Mouse (Mus musculus): ENCODE data around the gene D430041D05Rik.
"Not testable (repeated sequence)": the region's sequence is repeated elsewhere in the genome, so short reads cannot be mapped to it uniquely, and the experiment has no call there.

Gene D430041D05Rik

DNA sequence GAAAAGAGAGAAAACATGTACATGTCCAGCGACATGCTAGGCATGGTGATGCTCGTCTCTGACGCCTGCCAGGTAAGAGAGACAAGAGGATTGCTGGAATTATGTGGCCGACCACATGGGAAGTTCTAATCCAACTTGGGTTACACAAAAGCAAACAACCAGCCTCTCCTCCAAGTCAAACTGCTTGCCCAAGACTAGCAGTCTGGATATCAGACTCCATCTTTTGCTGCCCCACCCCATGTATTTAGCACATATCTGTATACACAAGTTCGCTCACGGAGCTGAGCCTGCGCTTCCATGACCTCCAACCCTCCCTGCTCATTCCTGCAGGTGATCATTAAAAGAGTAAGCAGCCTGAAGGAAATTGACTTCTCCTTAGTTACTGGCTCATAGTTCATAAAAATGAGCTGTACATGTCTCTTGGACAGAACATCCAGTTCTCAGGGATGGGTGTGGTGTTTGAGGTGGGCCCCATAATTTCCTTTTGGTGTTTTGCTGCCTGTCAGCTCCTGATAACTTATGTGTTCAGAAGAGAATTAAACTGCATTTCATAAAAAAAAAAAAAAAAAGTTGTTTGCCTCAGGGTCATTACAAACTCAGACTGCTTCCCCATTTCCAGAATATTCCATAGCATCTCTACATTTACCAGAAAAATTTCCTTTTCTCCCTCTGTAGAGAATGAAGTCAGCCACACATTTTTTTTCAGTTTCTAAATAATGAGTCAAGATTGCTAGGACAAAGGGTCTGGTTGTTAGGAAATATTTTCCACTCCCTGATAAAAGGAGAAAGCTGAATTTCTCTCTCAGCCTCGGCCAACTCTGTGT lies 288.9 kb downstream of the D430041D05Rik start:
- no peak for DNase-seq (ENCODE audit: inconsistent ontology term)

GRCm38 (mm10) chr2:104120312-104120711 lies 290.5 kb downstream of the D430041D05Rik start:
- no peak for DNase-seq (ENCODE audit: inconsistent ontology term)

GRCm38 (mm10) chr2:104119097-104119496 lies 291.7 kb downstream of the D430041D05Rik start:
- no peak for DNase-seq (ENCODE audit: inconsistent ontology term)

GRCm38 (mm10) chr2:104117173-104117572 lies 293.6 kb downstream of the D430041D05Rik start:
- not testable (repeated sequence) for DNase-seq (ENCODE audit: inconsistent ontology term)

DNA sequence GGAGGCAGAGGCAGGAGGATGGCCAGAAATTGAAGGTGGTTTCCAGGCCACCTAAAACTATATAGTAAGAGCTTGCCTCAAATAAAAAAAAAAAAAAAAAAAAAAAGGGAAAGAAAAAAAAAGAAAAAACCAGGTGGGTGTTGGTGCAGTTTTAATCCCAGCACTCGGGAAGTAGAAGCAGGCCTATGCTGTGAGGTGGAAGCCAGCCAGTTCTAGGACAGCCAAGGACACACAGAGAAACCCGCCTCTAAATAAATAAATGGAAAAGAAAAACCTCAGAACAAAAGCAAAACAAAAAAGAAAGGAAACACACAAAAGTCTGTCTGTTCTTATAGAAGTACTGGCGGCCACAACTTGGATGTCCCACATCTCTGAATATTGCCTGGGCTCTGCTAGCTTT lies 295.9 kb downstream of the D430041D05Rik start:
- no peak for DNase-seq (ENCODE audit: inconsistent ontology term)

- DNase-seq (ENCODE audit: inconsistent ontology term) = not testable (repeated sequence)
Observed at GRCm38 (mm10) chr2:104113563-104113962, 297.2 kb downstream of the D430041D05Rik start.

GRCm38 (mm10) chr2:104111170-104111797 lies 299.5 kb downstream of the D430041D05Rik start:
- not testable (repeated sequence) for DNase-seq (ENCODE audit: inconsistent ontology term)

DNA sequence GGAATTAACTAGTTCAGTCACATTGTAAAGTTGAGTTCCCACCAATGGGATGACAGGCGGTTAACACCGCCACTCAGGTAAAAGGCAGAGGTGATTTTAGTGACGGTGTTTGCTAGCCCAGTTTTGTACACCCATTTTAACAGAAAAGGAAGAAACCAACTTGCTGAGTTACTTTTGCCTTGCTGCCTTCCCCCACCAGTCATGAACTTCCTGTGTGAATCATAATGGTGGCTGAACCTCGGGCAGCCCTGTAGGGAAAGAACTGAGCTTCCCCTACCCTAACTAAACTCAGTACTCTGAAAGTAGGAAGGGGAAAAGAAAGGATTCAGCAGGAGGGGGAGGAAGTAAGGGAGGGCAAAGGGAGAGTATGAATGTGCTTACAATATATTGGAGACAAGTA lies 300.8 kb downstream of the D430041D05Rik start:
- DNase-seq (ENCODE audit: inconsistent ontology term) = no peak

DNA sequence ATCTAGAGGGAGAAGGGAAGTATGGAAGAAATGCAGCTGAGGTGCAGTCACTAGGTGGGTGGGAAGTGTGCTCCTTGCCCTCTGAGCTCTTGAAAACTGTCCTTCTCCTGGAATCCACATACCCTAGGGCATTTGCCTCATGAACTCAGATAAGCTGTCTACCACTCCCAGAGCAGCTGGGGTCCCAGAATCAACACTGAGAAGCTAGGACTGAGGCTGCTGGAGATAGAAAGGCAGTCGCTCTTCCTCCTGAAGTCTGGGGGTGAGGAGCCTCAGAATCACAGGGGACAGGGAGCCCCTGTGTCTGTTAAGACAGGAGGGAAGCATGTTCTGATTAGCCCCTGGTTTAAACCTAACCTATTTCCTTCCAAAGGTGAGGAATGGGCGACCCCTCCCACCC lies 301.3 kb downstream of the D430041D05Rik start:
- DNase-seq (ENCODE audit: inconsistent ontology term) = peak; percentile 16

- not testable (repeated sequence) for DNase-seq (ENCODE audit: inconsistent ontology term)
Observed at GRCm38 (mm10) chr2:104109021-104109420, 301.8 kb downstream of the D430041D05Rik start.

GRCm38 (mm10) chr2:104104800-104105199 lies 306.0 kb downstream of the D430041D05Rik start:
- no peak for DNase-seq (ENCODE audit: inconsistent ontology term)

- no peak for DNase-seq (ENCODE audit: inconsistent ontology term)
Observed at GRCm38 (mm10) chr2:104099946-104100345, 310.9 kb downstream of the D430041D05Rik start.

DNA sequence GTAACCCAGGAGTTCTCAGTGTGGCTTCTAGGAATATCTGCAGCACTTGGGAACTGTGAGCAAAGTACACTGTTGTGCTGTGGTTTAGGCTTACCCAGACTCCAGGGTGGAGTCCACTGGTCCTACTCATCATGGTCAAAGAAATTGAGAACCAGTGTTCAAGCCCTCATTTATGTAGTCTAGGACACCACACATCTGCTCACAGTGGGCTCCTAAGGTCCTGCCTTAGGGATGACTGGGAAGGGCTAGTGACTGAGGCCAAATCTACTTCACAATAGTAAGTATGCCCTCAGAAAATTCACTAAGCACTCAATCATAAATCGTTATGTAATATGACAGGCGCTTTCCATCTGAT lies 311.6 kb downstream of the D430041D05Rik start:
- DNase-seq (ENCODE audit: inconsistent ontology term) = no peak

- peak; percentile 38 for DNase-seq (ENCODE audit: inconsistent ontology term)
Observed at GRCm38 (mm10) chr2:104098529-104099230, 312.1 kb downstream of the D430041D05Rik start.

DNA sequence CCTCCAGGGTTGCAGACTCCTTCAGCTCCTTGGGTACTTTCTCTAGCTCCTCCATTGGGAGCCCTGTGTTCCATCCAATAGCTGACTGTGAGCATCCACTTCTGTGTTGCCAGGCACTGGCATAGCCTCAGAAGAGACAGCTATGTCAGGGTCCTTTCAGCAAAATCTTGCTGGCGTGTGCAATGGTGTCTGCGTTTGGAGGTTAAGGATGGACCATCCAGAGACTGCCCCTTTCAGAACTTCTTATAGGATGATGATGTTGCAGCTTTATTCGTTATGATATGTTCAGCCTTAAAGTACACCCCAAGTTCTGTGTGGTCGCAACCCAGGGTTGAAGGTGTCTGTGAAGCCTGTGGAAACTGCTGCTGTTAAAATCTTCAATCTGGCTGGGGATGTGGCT lies 313.4 kb downstream of the D430041D05Rik start:
- DNase-seq (ENCODE audit: inconsistent ontology term) = not testable (repeated sequence)

DNA sequence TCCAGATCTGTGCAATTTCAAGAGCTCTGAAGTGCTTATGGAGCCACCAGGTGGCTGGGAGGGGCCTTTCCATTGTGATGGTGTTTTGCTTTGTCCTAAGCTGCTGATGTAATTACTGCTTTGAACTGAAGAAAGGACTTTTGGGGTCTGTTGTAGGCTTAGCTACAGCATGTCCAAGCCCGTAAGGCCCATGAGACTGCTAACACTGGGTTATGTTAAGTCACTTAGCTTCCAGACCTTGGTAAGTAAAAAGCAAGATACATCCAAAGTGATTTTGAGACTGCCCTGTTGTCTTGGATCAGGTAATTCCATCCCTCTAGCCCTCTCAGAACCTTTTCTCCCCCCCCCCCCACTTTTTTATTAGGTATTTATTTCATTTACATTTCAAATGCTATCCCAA lies 314.0 kb downstream of the D430041D05Rik start:
- DNase-seq (ENCODE audit: inconsistent ontology term) = not testable (repeated sequence)

DNA sequence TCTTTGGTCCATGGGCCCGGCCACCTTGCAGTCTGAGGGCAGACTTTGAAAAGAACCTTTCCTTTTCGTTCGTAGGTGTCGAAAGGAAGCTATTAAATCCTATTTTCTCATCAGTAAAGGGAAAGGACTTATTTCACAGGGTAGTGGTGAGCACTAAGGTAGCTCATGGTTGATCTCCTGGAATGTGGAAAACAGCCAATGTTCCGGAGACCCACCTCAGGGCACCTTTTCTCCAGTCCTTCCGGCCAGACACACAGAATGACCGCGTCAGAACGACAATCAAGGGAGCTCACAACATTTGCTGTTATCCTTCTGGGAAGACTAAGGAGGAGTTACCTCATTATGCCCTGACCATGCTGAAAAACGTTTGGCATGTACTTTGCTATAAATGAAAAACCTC lies 314.6 kb downstream of the D430041D05Rik start:
- DNase-seq (ENCODE audit: inconsistent ontology term) = peak; percentile 19

DNA sequence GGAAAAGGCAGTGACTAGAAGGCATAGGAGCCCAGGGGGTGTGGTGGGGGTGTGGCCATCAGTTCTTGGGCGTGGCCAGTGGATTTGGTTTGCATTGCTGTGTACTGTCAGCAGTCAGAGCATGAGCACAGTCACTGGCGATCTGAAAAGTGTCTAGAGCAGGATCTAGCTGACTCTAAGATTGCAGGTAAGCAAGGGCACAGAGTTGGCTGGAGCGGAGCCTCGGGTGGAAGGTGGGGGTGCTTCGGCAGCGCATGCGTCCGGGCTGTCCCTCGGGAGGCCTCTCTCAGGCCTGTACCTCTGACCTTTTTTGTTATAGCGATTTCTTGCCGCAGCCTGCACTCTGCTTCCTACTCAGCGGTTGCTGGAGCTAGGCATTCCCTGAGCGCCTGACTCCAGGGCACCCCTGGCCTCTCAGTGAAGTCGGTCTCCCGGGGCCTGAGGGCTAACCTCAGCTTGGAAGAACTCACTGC lies 315.0 kb downstream of the D430041D05Rik start, which contains the start of gene Cd59a:
Gene Cd59a (plus strand): TSS at position 61 of the 473 bp plus-strand sequence.
- DNase-seq (ENCODE audit: inconsistent ontology term) = peak; percentile 85

GRCm38 (mm10) chr2:104093305-104093704 lies 317.5 kb downstream of the D430041D05Rik start:
- DNase-seq (ENCODE audit: inconsistent ontology term) = no peak

All from Muller cell, postnatal 12 days (primary cell).